Mouse (Mus musculus): Measurements from ENCODE around the gene Vtcn1. TPM values are rescaled to one million over a fixed set of nuclear protein-coding genes. Genes with fewer than 3 reads are reported as not detected.

The Vtcn1 gene
- polyA plus RNA-seq, 1 experiment from 2014 or later: not detected

GRCm38 (mm10) chr3:100908594-100908993, 83.3 kb downstream of the Vtcn1 start:
- 66% methylated on average over 6 of the region's 6 CpGs for WGBS
- H3K9me3 ChIP-seq (ENCODE audit: control insufficient read depth, low read length): no peaks in the 10 kb centered on the region
- no peak overlapping the region for H3K27ac ChIP-seq
- no peak overlapping the region for H3K4me2 ChIP-seq (replicated peaks)
- no peaks in the 10 kb centered on the region for H3K4me1 ChIP-seq (replicated peaks; ENCODE audit: control insufficient read depth, insufficient read depth, low read length)
- H3K4me3 ChIP-seq (replicated peaks; ENCODE audit: low read length): no peak overlapping the region
- ATAC-seq (ENCODE audit: low FRiP score) (no peak), DNase-seq (ENCODE audit: low spot score) (no peak)
- no peaks in the 10 kb centered on the region for H3K27me3 ChIP-seq (ENCODE audit: control insufficient read depth, insufficient read depth, low read length)
- H3K9ac ChIP-seq: no peak overlapping the region
- no peaks in the 10 kb centered on the region for H3K36me3 ChIP-seq (replicated peaks; ENCODE audit: control insufficient read depth, insufficient read depth)

GRCm38 (mm10) chr3:100910621-100911020, 85.4 kb downstream of the Vtcn1 start:
- Histone ChIP-seq H3K9ac (no peak overlapping the region), H3K4me2 (replicated peaks) (no peak overlapping the region), H3K9me3 (ENCODE audit: control insufficient read depth, low read length) (no peaks in the 10 kb centered on the region), H3K4me3 (replicated peaks; ENCODE audit: low read length) (no peak overlapping the region), H3K4me1 (replicated peaks; ENCODE audit: control insufficient read depth, insufficient read depth, low read length) (no peaks in the 10 kb centered on the region), H3K27me3 (ENCODE audit: control insufficient read depth, insufficient read depth, low read length) (no peaks in the 10 kb centered on the region), H3K36me3 (replicated peaks; ENCODE audit: control insufficient read depth, insufficient read depth) (no peaks in the 10 kb centered on the region), H3K27ac (no peak overlapping the region)
- DNase-seq (ENCODE audit: low spot score): no peak
- WGBS: 63% methylated on average over 5 of the region's 5 CpGs
- no peak for ATAC-seq (ENCODE audit: low FRiP score)

DNA sequence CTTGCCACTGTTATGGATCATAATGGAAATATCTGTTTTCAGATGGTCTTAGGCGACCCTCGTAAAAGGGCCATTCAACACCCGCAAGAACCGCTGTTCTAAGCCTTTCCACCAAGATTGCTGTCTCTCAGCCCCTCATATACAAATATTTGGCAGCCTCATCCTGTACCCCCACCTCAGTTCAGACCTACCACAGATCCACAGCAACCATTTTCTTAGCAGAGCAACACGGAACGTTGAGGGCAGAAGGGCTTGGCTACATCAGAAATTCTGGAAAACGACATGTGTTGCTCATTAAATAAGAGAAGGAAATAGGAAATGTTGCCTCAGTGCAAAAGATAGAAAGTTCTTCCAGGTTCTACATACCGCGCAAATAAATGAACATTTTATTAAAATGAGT, 85.8 kb downstream of the Vtcn1 start:
- DNase-seq (ENCODE audit: low spot score) (no peak), ATAC-seq (ENCODE audit: low FRiP score) (no peak)
- WGBS: 83% methylated on average over 9 of the region's 9 CpGs
- no peaks in the 10 kb centered on the region for H3K27me3 ChIP-seq (ENCODE audit: control insufficient read depth, insufficient read depth, low read length)
- no peak overlapping the region for H3K4me2 ChIP-seq (replicated peaks)
- no peaks in the 10 kb centered on the region for H3K36me3 ChIP-seq (replicated peaks; ENCODE audit: control insufficient read depth, insufficient read depth)
- H3K4me3 ChIP-seq (replicated peaks; ENCODE audit: low read length): no peak overlapping the region
- H3K9ac ChIP-seq: no peak overlapping the region
- H3K4me1 ChIP-seq (replicated peaks; ENCODE audit: control insufficient read depth, insufficient read depth, low read length): no peaks in the 10 kb centered on the region
- no peak overlapping the region for H3K27ac ChIP-seq
- H3K9me3 ChIP-seq (ENCODE audit: control insufficient read depth, low read length): no peaks in the 10 kb centered on the region

- no peak for DNase-seq (ENCODE audit: low spot score)
Observed at GRCm38 (mm10) chr3:100911498-100912213, 86.4 kb downstream of the Vtcn1 start.

DNA sequence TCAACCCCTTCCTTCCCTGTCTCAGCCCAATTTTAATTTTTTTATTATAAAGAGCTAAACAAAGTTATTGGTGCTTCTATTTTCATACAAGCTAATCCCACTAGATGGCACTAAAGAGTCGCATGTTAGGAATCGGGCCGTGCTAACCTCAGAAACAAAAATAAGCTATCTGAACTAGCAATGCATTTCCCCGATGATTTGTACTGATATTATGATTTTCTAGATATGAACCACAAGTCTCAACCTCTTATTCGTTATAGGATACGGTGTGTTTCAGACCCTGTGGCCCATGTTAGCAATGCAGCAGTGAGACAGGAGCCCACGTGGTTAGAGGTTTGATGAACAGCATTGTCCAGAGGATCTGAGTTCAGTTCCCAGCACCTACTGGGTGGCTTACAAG, 91.6 kb downstream of the Vtcn1 start:
- H3K27ac ChIP-seq: no peak overlapping the region
- no peak overlapping the region for H3K4me2 ChIP-seq (replicated peaks)
- WGBS: 18% methylated on average over 7 of the region's 7 CpGs
- ATAC-seq (ENCODE audit: low FRiP score) (no peak), DNase-seq (ENCODE audit: low spot score) (peak; percentile 84)
- 0 out of 2 replicates have a peak, but pooled peaks cover 6% of the 10 kb centered on the region for H3K4me1 ChIP-seq (replicated peaks; ENCODE audit: control insufficient read depth, insufficient read depth, low read length)
- no peak overlapping the region for H3K4me3 ChIP-seq (replicated peaks; ENCODE audit: low read length)
- no peak overlapping the region for H3K9ac ChIP-seq
- no peaks in the 10 kb centered on the region for H3K9me3 ChIP-seq (ENCODE audit: control insufficient read depth, low read length)
- no peaks in the 10 kb centered on the region for H3K27me3 ChIP-seq (ENCODE audit: control insufficient read depth, insufficient read depth, low read length)
- H3K36me3 ChIP-seq (replicated peaks; ENCODE audit: control insufficient read depth, insufficient read depth): no peaks in the 10 kb centered on the region

More at GRCm38 (mm10) chr3:100911498-100912213, 86.4 kb downstream of the Vtcn1 start:
- Histone ChIP-seq H3K27me3 (ENCODE audit: control insufficient read depth, insufficient read depth, low read length) (no peaks in the 10 kb centered on the region), H3K4me1 (replicated peaks; ENCODE audit: control insufficient read depth, insufficient read depth, low read length) (no peaks in the 10 kb centered on the region), H3K4me3 (replicated peaks; ENCODE audit: low read length) (no peak overlapping the region), H3K27ac (no peak overlapping the region), H3K4me2 (replicated peaks) (no peak overlapping the region), H3K9ac (no peak overlapping the region), H3K36me3 (replicated peaks; ENCODE audit: control insufficient read depth, insufficient read depth) (no peaks in the 10 kb centered on the region), H3K9me3 (ENCODE audit: control insufficient read depth, low read length) (no peaks in the 10 kb centered on the region)
- 0 out of 2 replicates have a peak, but pooled peaks have one; percentile 40 for ATAC-seq (ENCODE audit: low FRiP score)
- 85% methylated on average over 7 of the region's 7 CpGs for WGBS

DNA sequence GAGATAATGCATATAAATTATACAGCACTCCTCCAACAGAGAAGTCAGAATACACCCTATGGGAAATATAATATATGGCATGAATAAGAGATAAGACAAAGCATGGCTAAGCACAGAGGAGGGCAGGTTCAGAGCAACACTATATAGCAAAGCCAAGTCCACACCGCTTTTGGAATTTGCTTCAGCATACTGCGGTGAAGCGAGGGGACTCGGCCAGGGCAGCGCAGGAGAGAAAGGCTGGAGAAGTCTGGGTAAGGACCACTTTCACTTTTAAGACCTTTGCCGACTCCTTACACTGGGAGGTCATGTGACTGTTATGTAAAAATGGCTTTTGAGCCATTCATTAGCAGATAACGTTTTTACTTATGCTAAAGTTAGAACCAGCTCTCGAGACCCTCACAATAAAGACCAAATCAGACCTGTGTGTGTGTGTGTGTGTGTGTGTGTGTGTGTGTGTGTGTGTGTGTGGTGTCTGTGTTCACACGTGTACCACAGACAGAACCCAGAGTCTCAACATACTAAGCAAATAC, 95.4 kb downstream of the Vtcn1 start:
- Histone ChIP-seq H3K27me3 (ENCODE audit: control insufficient read depth, insufficient read depth, low read length) (no peaks in the 10 kb centered on the region), H3K36me3 (replicated peaks; ENCODE audit: control insufficient read depth, insufficient read depth) (no peaks in the 10 kb centered on the region), H3K27ac (no peak overlapping the region), H3K9ac (no peak overlapping the region), H3K4me3 (replicated peaks; ENCODE audit: low read length) (no peak overlapping the region), H3K9me3 (ENCODE audit: control insufficient read depth, low read length) (no peaks in the 10 kb centered on the region), H3K4me1 (replicated peaks; ENCODE audit: control insufficient read depth, insufficient read depth, low read length) (peaks cover 27% of the 10 kb centered on the region), H3K4me2 (replicated peaks) (no peak overlapping the region)
- 84% methylated on average over 9 of the region's 9 CpGs for whole genome bisulfite sequencing
- no peak for DNase-seq (ENCODE audit: low spot score)
- no peak for ATAC-seq (ENCODE audit: low FRiP score)

GRCm38 (mm10) chr3:100921825-100922505, 96.7 kb downstream of the Vtcn1 start, which contains the start of gene Trim45:
Gene Trim45 (plus strand): TSS chr3:100922202.
- no peaks in the 10 kb centered on the region for H3K27me3 ChIP-seq (ENCODE audit: control insufficient read depth, insufficient read depth, low read length)
- H3K9ac ChIP-seq: peak within 1 kb of the TSS; percentile 84
- no peaks in the 10 kb centered on the region for H3K9me3 ChIP-seq (ENCODE audit: control insufficient read depth, low read length)
- H3K27ac ChIP-seq: peak within 1 kb of the TSS; percentile 83
- peak within 1 kb of the TSS; percentile 57 for H3K4me3 ChIP-seq (replicated peaks; ENCODE audit: low read length)
- under 1% methylated on average over 39 of the region's 39 CpGs for WGBS
- peak within 1 kb of the TSS; percentile 62 for H3K4me2 ChIP-seq (replicated peaks)
- ATAC-seq (ENCODE audit: low FRiP score): peak; percentile 99
- DNase-seq (ENCODE audit: low spot score): peak; percentile 98
- H3K36me3 ChIP-seq (replicated peaks; ENCODE audit: control insufficient read depth, insufficient read depth): no peaks in the 10 kb centered on the region
- H3K4me1 ChIP-seq (replicated peaks; ENCODE audit: control insufficient read depth, insufficient read depth, low read length): peaks cover 38% of the 10 kb centered on the region

DNA sequence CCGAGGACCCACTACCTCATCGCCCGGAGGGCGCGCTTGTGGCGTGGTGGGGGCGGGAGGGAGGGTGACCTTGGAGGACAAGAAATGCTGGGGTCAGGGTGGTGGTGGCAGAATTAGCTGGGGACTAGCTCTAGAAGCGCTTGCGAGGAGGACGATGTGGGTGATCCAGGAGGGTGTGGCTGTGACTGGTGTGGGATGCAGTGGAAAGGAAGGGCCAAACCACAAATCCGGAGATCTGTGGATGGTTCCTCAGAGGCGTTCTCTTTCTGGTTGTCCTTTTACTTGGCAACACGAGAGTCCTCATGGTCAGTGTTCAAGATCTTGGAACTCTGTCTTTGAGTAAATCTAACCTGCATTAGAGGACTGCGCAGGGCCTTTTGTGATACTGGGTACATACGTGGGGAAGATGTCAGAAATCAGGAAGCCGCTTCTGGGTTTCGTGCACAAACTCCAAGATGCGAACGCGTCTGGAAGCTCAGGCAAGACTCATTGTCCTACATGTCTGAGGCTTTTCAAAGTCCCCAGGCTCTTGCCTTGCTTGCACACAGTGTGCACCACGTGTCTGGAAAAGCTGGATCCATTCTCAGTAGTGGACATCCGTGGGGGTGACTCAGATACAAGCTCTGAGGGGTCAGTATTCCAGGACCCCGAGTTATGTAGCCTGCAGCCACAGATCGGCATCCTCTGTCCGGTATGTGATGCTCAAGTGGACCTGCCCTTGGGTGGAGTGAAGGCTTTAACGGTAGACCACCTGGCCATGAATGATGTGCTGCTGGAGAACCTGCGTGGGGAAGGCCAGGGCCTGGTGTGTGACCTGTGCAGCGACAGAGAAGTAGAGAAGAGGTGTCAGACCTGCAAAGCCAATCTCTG, 97.5 kb downstream of the Vtcn1 start:
- H3K4me1 ChIP-seq (replicated peaks; ENCODE audit: control insufficient read depth, insufficient read depth, low read length): peaks cover 38% of the 10 kb centered on the region
- H3K4me2 ChIP-seq (replicated peaks): peak overlapping the region; percentile 62
- H3K9ac ChIP-seq: peak overlapping the region; percentile 84
- peak overlapping the region; percentile 57 for H3K4me3 ChIP-seq (replicated peaks; ENCODE audit: low read length)
- H3K27me3 ChIP-seq (ENCODE audit: control insufficient read depth, insufficient read depth, low read length): no peaks in the 10 kb centered on the region
- peaks cover 1% of the 10 kb centered on the region; the same call in 1 of the 2 replicates for H3K36me3 ChIP-seq (replicated peaks; ENCODE audit: control insufficient read depth, insufficient read depth)
- 39% methylated on average over 28 of the region's 28 CpGs for WGBS
- ATAC-seq (ENCODE audit: low FRiP score): peak; percentile 61
- peak; percentile 52 for DNase-seq (ENCODE audit: low spot score)
- H3K9me3 ChIP-seq (ENCODE audit: control insufficient read depth, low read length): no peaks in the 10 kb centered on the region
- peak overlapping the region; percentile 83 for H3K27ac ChIP-seq

Measured in hindbrain, embryonic 14.5 days (tissue).